Mouse (Mus musculus): Measurements from ENCODE around the gene Gm340.
A peak's percentile ranks its signal among the peaks of the same experiment; 100 is the strongest.

Gm340 gene

GRCm38 (mm10) chr19:41615606-41616224 lies 33.5 kb downstream of the Gm340 start:
- DNase-seq: no peak

- no peak for DNase-seq
Measured at GRCm38 (mm10) chr19:41616274-41616673, 34.1 kb downstream of the Gm340 start.

GRCm38 (mm10) chr19:41617102-41617501 lies 34.9 kb downstream of the Gm340 start:
- DNase-seq: no peak

- no peak for DNase-seq
Measured at GRCm38 (mm10) chr19:41618153-41618657, 36.0 kb downstream of the Gm340 start.

- DNase-seq: no peak
Measured at GRCm38 (mm10) chr19:41618771-41619385, 36.7 kb downstream of the Gm340 start.

- DNase-seq: no peak
Measured at GRCm38 (mm10) chr19:41620366-41621092, 38.4 kb downstream of the Gm340 start.

GRCm38 (mm10) chr19:41628970-41629369 lies 46.8 kb downstream of the Gm340 start:
- no peak for DNase-seq

GRCm38 (mm10) chr19:41629532-41629931 lies 47.4 kb downstream of the Gm340 start:
- DNase-seq: peak; percentile 74

GRCm38 (mm10) chr19:41634099-41634498 lies 51.9 kb downstream of the Gm340 start:
- DNase-seq: peak; percentile 28

GRCm38 (mm10) chr19:41634999-41635398 lies 52.8 kb downstream of the Gm340 start:
- no peak for DNase-seq

Data from thymus, postnatal 14 days (tissue).